Mouse (Mus musculus): ENCODE results near the gene Krtap5-4.

DNA sequence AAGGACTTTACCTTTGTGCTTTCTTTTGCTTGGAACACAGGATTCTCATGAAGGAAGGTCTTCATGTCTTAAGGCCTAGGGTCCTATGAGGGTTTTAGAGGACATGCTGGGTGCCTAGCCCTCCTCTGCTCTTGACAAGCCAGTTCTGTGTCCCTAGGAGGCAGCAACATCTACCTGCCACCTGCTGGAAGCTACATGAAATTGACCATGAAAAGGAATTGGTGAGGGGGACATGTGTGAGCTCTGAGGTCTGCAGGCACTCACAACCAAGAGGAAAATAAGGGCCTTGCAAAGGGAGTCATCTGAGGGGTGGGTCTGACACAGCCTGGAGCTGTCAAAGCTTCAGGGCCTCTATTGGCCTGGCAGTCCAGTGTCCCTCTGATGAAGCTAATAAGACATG, 7.9 kb upstream of the Krtap5-4 start:
- TF ChIP-seq CTCF (IDR thresholded peaks at IDR 0.05; ENCODE audit: insufficient read depth, low read length) (no peak), POLR2A (IDR thresholded peaks at IDR 0.05; ENCODE audit: borderline replicate concordance, extremely low read depth, low read depth, low read length) (no peak)
